Mouse (Mus musculus): ENCODE measurements around the gene Fam98b. TPM values are rescaled to one million over a fixed set of nuclear protein-coding genes. Genes with fewer than 3 reads are reported as not detected.

Fam98b gene
- total and polyA plus RNA-seq, 3 experiments = 11.1 to 83.5 (median 22.3) TPM

- H3K9ac ChIP-seq (ENCODE audit: insufficient read depth, low read depth) = no peak overlapping the region
- dilution Hi-C loops (cut with MboI; ENCODE audit: extremely low pct_ligation_motif_present, extremely low pct_unique_long_range_greater_than_20kb, low sequenced_read_pairs) (no loop called here), in situ Hi-C loops (cut with MboI; ENCODE audit: low pct_ligation_motif_present, low pct_unique_long_range_greater_than_20kb, low sequenced_read_pairs) (no loop called here)
- H3K4me1 ChIP-seq (ENCODE audit: control insufficient read depth in 1 of 2, insufficient read depth in 2 of 2) = peaks cover 0 to 5% of the 10 kb centered on the region in 2 experiments; a peak in 1 of 4 replicates
- H3K36me3 ChIP-seq (replicated peaks in 1 of 2; ENCODE audit: control insufficient read depth in 1 of 2, insufficient read depth in 1 of 2, low read length in 1 of 2) = no peaks in the 10 kb centered on the region
- no peaks in the 10 kb centered on the region for H3K79me2 ChIP-seq (replicated peaks; ENCODE audit: control insufficient read depth, extremely low read depth, insufficient read depth, poor library complexity, severe bottlenecking)
- DNase-seq (ENCODE audit: extremely low read depth) = no peak
- no peak overlapping the region for H3K27ac ChIP-seq (ENCODE audit: insufficient read depth, low read depth)
- H3K4me3 ChIP-seq (replicated peaks in 1 of 3; ENCODE audit: low read depth in 2 of 3, low read length in 2 of 3, poor library complexity in 1 of 3) = no peak overlapping the region
- no peaks in the 10 kb centered on the region for H3K27me3 ChIP-seq (replicated peaks)
- no peak overlapping the region for H3K4me2 ChIP-seq (ENCODE audit: insufficient read depth, low read depth, poor library complexity, severe bottlenecking)
- H3K9me3 ChIP-seq (replicated peaks; ENCODE audit: low read length) = no peaks in the 10 kb centered on the region
- TF ChIP-seq RCOR1 (conservative IDR thresholded peaks at IDR 0.05; ENCODE audit: low read depth, low read length) = no peak
- TF ChIP-seq CTCF (conservative IDR thresholded peaks at IDR 0.05 in 1 of 2, IDR thresholded peaks at IDR 0.05 in 1 of 2; ENCODE audit: low read depth in 2 of 2, low read length in 2 of 2) = no peak
- no peak for TF ChIP-seq MAFK (IDR thresholded peaks at IDR 0.05; ENCODE audit: insufficient replicate concordance, low read length)
- TF ChIP-seq IRF4 (IDR thresholded peaks at IDR 0.05; ENCODE audit: low read depth, low read length) = no peak
- TF ChIP-seq POLR2AphosphoS2 (IDR thresholded peaks at IDR 0.05; ENCODE audit: low read depth, low read length) = no peak
- no peak for TF ChIP-seq TBP (conservative IDR thresholded peaks at IDR 0.05; ENCODE audit: low read depth, low read length)
- TF ChIP-seq USF1 (IDR thresholded peaks at IDR 0.05; ENCODE audit: low read depth, low read length) = no peak
- TF ChIP-seq NELFE (IDR thresholded peaks at IDR 0.05; ENCODE audit: low read depth, low read length) = no peak
- TF ChIP-seq E2F4 (IDR thresholded peaks at IDR 0.05; ENCODE audit: insufficient replicate concordance, low read depth, low read length) = no peak
- no peak for TF ChIP-seq ZC3H11A (IDR thresholded peaks at IDR 0.05; ENCODE audit: low read depth, low read length)
- TF ChIP-seq EP300 (IDR thresholded peaks at IDR 0.05; ENCODE audit: low read length) = no peak
- TF ChIP-seq POLR2A (IDR thresholded peaks at IDR 0.05; ENCODE audit: low read depth, low read length) = no peak
- no peak for TF ChIP-seq ZKSCAN1 (IDR thresholded peaks at IDR 0.05; ENCODE audit: borderline replicate concordance, low read depth, low read length)
These were observed 64.2 kb downstream of the Fam98b start for GRCm38 (mm10) chr2:117313586-117314235.

DNA sequence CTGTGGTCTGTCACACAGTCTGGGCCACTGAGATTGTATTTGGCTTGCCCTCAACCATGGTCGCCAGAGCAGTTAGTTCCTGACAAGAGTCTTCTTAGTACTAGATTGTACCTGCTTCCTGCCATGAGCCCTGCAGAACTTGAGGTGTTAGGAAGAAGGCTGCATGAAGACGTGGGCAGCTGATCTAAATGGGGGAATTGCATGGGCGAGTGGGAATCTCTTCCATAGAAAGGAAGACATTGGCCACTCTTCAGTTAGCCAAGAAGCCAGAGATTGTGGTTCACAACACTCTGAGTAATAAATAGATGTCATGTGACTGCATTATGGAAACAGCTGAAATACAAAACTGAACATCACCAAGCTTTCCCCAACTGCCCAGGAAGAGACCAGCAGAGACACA is 69.5 kb downstream of the Fam98b start:
- in situ Hi-C loops (cut with MboI; ENCODE audit: low pct_ligation_motif_present, low pct_unique_long_range_greater_than_20kb, low sequenced_read_pairs) = no loop called here
- Histone ChIP-seq H3K79me2 (replicated peaks; ENCODE audit: control insufficient read depth, extremely low read depth, insufficient read depth, poor library complexity, severe bottlenecking) (no peaks in the 10 kb centered on the region), H3K4me3 (replicated peaks in 1 of 3; ENCODE audit: low read depth in 2 of 3, low read length in 2 of 3, poor library complexity in 1 of 3) (no peak overlapping the region), H3K4me1 (ENCODE audit: control insufficient read depth in 1 of 2, insufficient read depth in 2 of 2) (no peaks in the 10 kb centered on the region), H3K27me3 (replicated peaks) (no peaks in the 10 kb centered on the region), H3K4me2 (ENCODE audit: insufficient read depth, low read depth, poor library complexity, severe bottlenecking) (no peak overlapping the region), H3K36me3 (replicated peaks in 1 of 2; ENCODE audit: control insufficient read depth in 1 of 2, insufficient read depth in 1 of 2, low read length in 1 of 2) (no peaks in the 10 kb centered on the region), H3K9me3 (replicated peaks; ENCODE audit: low read length) (no peaks in the 10 kb centered on the region), H3K9ac (ENCODE audit: insufficient read depth, low read depth) (no peak overlapping the region), H3K27ac (ENCODE audit: insufficient read depth, low read depth) (no peak overlapping the region)
- dilution Hi-C loops (cut with MboI; ENCODE audit: extremely low pct_ligation_motif_present, extremely low pct_unique_long_range_greater_than_20kb, low sequenced_read_pairs) = no loop called here
- no peak for DNase-seq (ENCODE audit: extremely low read depth)
- TF ChIP-seq ZC3H11A (IDR thresholded peaks at IDR 0.05; ENCODE audit: low read depth, low read length) (no peak), MXI1 (IDR thresholded peaks at IDR 0.05; ENCODE audit: low read depth, low read length) (no peak), POLR2A (IDR thresholded peaks at IDR 0.05; ENCODE audit: low read depth, low read length) (no peak), TBP (conservative IDR thresholded peaks at IDR 0.05; ENCODE audit: low read depth, low read length) (no peak), SIN3A (IDR thresholded peaks at IDR 0.05; ENCODE audit: low read length) (no peak), USF1 (IDR thresholded peaks at IDR 0.05; ENCODE audit: low read depth, low read length) (no peak), CHD1 (IDR thresholded peaks at IDR 0.05; ENCODE audit: low read depth, low read length) (no peak), JUND (conservative IDR thresholded peaks at IDR 0.05; ENCODE audit: low read depth, low read length) (no peak), ZKSCAN1 (IDR thresholded peaks at IDR 0.05; ENCODE audit: borderline replicate concordance, low read depth, low read length) (no peak)

Other genes with a start within 250 kb of the Fam98b start
- gene Spred1, start 128.4 kb upstream of the Fam98b start, total RNA-seq (2012; rRNA removed) = 6.9 and 7.0 TPM in 2 replicates
- gene Spred1, start 128.4 kb upstream of the Fam98b start, total RNA-seq (2014; rRNA removed) = 16.5 and 18.1 TPM in 2 replicates
- gene Spred1, start 128.4 kb upstream of the Fam98b start, polyA plus RNA-seq (2012; ENCODE audit: insufficient read length, low read depth) = 8.8 and 9.7 TPM in 2 replicates
- gene Rasgrp1, start 93.3 kb downstream of the Fam98b start, total RNA-seq (2012; rRNA removed) = 0.13 and 0.42 TPM in 2 replicates
- 0.38 and 0.51 TPM in 2 replicates for gene Rasgrp1, start 93.3 kb downstream of the Fam98b start, total RNA-seq (2014; rRNA removed)
- 0.83 and 0.85 TPM in 2 replicates for gene Rasgrp1, start 93.3 kb downstream of the Fam98b start, polyA plus RNA-seq (2012; ENCODE audit: insufficient read length, low read depth)